Mouse (Mus musculus) ovary, postnatal 10 days (tissue): ENCODE results near the gene Ddt.
A peak's percentile ranks its signal among the peaks of the same experiment; 100 is the strongest.
"Not testable (repeated sequence)": the region's sequence is repeated elsewhere in the genome, so short reads cannot be mapped to it uniquely, and the experiment has no call there.

Experiments used
- DNase-seq: peaks from one replicate; pipeline ENCODE4 v3.0.0; 2022; ENCODE audit warnings: low spot score

Ddt gene

GRCm38 (mm10) chr10:75767756-75768155, 5.5 kb downstream of the Ddt start:
- DNase-seq = not testable (repeated sequence)

GRCm38 (mm10) chr10:75766856-75767255, 6.4 kb downstream of the Ddt start:
- DNase-seq = no peak

GRCm38 (mm10) chr10:75764519-75765473, 8.4 kb downstream of the Ddt start:
- DNase-seq = no peak

- peak; percentile 95 for DNase-seq
These were observed 9.3 kb downstream of the Ddt start, which contains the start of gene Cabin1 for GRCm38 (mm10) chr10:75763682-75764518. Gene Cabin1 (minus strand): TSS chr10:75764341.

- DNase-seq = no peak
These were observed 10.8 kb downstream of the Ddt start for GRCm38 (mm10) chr10:75762413-75762812.

- DNase-seq = no peak
These were observed 12.9 kb downstream of the Ddt start for GRCm38 (mm10) chr10:75760311-75760710.

- no peak for DNase-seq
These were observed 16.5 kb downstream of the Ddt start for GRCm38 (mm10) chr10:75756719-75757118.

- peak; percentile 72 for DNase-seq
These were observed 29.2 kb downstream of the Ddt start for GRCm38 (mm10) chr10:75744017-75744416.

GRCm38 (mm10) chr10:75743369-75743768, 29.8 kb downstream of the Ddt start:
- no peak for DNase-seq

GRCm38 (mm10) chr10:75740866-75741265, 32.3 kb downstream of the Ddt start:
- DNase-seq = no peak

- no peak for DNase-seq
These were observed 47.8 kb downstream of the Ddt start for GRCm38 (mm10) chr10:75725449-75725848.
